Mouse (Mus musculus): ENCODE data around the gene Rita1.
A peak's percentile ranks its signal among the peaks of the same experiment; 100 is the strongest.

Rita1 gene

DNA sequence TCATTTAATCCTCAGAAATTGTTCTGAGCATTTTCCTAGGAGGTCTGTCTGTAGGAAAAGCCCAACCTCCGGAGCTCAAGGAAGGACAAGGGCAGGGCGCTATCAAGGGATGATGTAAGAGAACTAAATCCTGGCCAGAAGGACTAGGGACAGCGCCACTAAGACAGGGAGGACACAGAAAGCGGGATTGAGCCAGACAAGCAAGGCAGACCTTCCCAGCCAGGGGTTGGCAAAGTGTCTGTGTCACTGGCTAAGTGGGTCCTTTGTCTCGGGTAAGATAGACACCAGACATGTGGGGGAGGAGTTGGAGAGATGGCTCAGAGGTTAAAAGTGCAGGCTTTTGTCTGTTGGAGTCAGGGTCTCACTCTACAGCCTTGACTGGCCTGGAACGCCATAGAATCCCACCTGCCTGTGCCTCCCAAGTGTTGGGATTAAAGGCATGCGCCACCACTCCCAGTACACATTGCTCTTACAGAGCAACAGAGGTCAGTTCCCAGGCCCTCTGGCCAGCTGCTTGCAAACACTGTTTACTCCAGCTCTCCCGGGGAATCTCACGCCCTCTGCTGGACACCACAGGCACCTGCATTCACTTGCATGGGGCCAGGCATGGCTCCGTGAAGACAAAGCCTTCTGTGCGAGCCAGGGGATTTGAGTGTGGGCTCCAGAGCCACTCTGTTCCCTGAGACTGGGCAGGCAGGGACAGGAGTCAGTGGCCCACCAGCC is 11.3 kb downstream of the Rita1 start:
- DNase-seq (ENCODE audit: extremely low read depth, low read depth): no peak

DNA sequence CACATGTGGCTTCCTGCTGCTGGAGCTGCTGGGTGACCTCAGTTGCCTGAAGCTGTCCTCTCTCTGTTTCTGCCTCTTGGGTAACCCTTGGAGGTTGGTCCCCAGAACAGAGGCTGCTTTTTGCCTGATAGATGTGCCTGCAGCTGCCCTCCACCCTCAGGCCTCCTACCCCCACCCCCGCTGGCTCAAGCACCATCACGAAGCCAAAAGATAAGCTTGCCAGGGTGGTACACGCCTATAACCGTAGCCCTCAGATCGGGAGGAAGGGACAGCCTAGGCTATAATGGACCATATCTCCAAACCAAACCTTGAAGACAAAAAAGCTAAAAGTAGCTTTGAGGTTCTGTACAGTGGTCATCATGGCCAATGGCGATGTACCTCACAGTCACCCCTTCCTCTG is 12.8 kb downstream of the Rita1 start:
- DNase-seq (ENCODE audit: extremely low read depth, low read depth): no peak

DNA sequence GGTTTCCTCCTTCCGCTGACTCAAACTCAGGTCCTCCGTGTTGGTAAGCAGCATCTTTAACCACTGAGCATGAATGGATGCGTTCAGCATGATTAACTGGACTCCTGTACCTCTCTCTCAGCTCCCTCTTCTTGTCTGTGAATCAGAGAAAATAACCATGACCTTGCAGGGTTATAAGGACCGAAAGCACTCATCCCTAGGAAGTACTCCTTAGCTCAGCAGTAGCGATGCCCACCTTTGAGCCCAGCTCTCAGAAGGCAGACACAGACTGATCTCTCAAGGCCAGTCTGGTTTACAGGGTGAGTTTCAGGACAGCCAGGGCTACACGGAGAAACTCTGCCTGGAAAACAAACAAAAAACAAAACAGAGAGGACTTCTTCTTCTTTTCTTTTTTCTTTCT is 17.9 kb downstream of the Rita1 start:
- DNase-seq (ENCODE audit: extremely low read depth, low read depth): no peak

DNA sequence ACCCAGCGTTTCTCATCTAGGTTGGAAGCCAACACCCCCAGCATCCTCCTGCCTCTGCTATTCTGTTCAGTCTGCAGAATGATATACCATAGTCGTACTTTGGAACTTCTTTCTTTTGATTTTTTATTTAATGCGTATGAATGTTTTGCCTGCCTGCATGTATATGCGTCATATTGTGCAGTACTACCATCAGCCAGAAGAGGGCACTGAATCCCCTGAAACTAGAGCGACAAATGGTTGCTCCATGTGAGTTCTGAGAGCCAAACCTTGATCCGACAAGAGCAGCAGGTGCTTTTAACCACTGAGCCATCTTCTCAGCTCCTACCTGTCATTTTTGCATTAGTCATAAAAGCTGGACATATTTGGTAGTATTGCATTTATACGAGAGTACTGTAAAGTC is 20.2 kb downstream of the Rita1 start:
- no peak for DNase-seq (ENCODE audit: extremely low read depth, low read depth)

DNA sequence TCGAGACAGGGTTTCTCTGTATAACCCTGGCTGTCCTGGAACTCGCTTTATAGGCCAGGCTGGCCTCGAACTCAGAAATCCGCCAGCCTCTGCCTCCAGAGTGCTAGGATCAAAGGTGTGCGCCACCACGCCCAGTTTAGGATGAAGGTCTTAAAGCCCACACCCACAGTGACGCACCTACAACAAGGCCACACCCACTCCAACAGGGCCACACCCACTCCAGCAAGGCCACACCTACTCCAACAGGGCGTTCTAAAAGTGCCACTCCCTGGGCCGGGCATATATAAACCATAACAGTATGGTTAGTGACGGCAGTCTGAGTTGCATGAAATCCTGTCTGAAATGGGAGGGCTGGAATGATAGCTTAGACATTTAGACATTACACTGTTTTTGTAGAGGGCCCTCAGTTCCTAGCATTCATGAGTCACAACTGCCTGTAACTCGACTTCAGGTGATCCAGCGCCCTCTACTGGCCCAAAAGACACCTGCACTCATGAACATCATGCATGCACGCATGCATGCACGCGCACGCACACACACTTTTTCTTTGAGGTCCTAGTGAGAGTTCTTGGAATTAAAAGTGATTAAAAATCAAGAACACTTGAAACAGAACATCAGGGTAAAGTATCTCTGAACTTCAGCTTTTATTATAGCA is 21.9 kb downstream of the Rita1 start:
- DNase-seq (ENCODE audit: extremely low read depth, low read depth): no peak

DNA sequence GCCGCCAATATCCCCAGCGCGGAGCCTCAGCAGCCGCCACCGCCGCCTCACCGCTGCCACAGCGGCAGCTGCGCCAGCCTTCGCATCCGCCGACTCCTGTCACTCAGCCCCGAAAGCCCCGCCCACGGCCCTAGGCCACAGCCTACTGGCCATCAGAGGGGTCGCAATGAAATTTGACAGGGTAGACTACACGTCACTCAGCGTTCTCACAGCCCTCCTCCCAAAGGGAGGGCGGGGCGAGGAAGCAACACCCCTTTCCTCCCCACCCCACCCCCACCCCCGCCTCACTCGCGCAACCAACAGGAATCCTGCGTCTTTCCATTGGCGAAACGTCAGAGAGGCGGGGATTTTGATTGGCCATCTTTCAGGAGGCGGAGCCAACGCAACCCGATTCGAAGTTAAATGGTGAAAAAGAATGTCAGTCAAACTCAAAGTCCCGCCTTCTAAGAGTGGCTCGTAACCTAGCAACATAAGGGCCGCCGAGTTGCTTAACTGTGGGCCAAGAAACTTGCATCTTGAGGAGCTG is 23.8 kb downstream of the Rita1 start, which contains the start of the genes Tpcn1 and Iqcd:
TSS of gene Tpcn1 (minus strand) at position 105 of the 526 bp plus-strand sequence.
TSS of gene Iqcd (plus strand) at position 448 of the 526 bp plus-strand sequence.
- DNase-seq (ENCODE audit: extremely low read depth, low read depth): peak; percentile 95

DNA sequence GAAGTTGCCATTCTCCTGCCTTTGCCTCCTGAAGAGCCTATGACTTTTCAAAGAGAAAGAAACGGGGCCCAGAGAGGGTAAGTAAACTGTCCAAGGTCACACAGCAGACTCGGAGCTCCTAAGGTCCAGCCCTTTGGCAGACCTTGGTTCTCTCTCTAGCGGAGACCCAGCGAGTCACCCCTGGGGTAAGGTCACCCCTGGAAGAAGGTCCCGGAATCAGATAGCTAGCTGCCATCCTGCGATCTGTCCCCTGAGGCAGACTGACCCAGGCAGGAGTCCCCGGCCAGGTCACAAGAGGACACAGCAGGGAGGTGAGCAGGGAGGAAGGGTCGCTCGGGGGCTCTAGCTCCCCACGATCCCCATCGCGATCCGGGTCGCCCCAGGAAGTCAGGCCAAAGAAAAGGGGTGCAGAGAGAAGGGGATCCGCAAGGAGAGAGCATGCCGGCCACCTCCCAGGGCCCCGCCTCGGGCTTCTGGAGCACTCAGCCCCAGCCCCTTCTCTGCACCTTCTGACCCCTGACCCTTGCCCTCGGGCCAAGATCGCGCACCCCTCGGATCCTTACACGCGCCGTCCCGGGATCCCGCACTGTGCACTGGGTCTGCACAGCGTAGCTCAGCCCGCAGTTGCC is 24.3 kb downstream of the Rita1 start:
- no peak for DNase-seq (ENCODE audit: extremely low read depth, low read depth)

DNA sequence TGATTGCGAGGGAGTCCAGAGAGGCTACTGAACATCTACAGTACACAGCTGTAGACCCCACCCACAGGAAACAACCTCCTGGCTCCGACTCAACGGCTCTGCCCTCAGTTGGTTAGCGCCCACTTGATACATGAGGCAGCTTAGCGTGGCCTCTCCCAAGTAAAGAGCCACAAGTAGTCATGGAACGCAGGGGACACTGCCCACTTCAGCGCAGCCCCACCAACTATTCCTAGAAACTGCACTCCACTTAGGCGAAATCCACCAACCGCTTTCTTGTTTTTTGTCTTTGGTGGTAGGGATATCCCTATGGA is 24.8 kb downstream of the Rita1 start:
- DNase-seq (ENCODE audit: extremely low read depth, low read depth): no peak

DNA sequence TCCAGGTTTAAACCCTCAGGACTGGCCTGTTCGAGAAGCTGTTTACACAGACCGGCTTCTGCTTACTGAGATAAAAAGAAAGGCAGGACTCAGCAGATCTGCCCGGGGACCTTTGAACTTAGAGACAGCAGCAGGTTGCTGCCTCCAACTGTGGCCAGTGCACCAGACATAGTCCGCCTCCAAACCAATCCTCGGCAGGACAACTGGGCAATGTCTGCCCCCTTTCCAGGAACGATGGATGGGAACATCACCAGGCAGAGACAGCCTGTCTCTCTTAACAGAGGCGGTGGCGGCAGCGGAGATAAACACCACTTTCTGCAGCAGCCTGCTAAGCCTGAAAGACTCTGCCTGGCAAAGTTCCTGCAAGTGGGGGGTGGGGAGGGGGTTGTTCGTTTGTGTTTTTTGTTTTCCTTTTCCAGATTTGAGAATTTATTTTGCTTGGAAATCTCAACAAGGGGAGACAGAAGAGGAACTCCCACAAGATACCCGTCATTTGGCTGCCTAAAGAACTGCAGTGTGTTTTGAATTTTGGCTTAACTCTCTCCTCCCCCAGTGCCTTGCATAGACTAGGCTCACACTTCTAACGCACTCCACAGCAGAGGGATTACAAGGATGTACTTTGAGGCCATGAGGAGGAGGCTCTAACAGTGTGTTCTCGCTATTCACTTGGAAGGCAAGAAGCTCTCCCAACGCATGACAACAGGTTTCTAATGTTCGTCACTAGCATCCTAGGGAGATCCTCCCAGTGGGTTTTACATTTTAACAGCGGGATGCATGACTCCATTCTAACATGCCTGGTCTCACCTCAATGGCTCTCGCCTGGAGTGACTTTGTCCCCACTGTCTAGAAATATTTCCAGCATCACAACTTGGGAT is 25.4 kb downstream of the Rita1 start:
- no peak for DNase-seq (ENCODE audit: extremely low read depth, low read depth)

DNA sequence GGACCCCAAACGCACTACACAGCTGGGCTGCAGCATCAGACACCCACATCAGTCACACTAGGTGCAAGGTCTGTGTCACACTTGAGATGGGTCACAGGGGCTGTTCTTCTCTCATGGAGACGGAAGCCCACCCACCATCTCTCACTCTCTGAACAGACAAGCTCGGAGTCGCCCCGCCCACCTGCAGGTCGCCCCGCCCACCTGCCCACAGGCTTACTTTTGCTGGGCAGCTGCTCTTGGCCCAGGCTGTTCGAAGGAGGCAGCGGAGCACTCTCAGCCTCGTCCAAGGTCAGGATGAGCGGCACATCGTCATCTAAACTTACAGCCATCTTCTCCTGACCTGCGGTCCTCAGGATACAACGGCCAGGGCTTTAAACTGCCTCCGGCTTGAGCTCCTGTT is 27.4 kb downstream of the Rita1 start:
- DNase-seq (ENCODE audit: extremely low read depth, low read depth): no peak

DNA sequence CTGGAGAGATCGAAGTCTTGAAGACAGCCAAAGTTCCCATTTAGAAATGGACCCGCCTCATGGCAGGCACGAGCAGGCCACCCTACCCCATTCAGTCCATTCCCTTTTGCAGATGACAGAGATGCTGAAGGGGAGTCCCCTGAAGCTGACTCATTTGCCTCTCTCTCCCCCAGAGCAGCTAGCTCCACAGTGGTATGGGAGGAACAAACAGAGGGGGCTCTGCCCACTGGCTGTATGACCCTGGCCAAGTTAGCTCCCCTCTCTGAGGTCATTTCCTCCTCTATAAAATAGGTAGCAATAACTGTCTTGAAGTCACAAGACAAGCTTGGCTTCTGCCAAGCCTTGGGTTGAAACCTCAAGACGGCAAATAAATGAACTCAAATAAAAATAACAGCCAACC is 28.9 kb downstream of the Rita1 start:
- DNase-seq (ENCODE audit: extremely low read depth, low read depth): no peak

DNA sequence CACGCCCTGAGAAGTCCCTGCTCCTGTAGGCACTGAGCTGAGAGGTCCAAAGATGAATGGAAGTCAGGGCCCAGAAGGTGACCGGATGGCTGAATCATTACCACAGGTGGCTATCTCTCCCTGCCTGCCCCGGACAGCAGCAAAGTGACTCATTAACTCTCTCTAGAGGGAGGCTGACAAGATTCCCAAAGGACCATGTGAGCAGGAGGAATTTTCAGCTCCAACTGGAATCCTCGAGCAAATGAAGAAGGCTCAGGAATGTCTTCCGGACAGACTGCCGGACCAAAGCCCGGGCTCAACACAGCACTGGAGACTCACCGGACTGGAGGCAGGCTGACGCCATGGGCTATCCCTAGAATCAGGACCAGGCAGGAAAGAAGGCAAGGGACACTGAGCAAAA is 30.4 kb downstream of the Rita1 start:
- DNase-seq (ENCODE audit: extremely low read depth, low read depth): no peak

DNA sequence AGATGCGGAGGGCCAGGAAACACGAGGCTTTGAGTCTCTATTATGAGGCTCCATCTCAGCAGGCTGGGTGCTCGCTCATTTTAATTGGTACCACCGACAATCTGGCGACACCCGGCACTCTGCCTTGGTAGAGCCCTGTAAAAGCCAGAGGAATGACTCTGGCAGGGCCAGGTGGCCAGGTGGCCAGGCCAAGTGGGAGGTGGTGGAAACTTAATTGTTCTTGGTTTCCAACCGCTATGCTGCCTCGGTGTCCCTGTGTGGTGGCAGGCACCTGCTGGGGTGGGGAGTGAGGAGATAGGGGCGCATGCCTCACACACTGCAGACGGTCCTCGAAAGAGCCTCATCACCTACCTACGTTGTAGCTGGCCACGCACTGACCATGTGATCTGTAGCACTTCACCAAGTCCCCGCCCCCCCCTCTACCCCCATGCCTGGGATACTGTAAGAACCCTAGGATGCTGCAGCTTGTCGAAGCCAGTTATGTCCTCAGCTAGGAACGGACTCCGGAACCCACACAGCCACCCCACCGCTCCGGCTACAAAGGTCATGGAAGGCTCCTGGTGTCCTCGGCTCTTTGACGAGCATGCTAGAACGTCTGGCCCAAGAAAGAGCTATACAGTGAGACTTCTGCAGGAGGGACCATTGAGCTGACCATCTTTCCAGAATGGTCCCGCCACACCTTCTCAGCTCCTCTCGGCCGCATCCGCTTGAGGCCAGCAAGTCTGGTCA is 32.3 kb downstream of the Rita1 start:
- no peak for DNase-seq (ENCODE audit: extremely low read depth, low read depth)

DNA sequence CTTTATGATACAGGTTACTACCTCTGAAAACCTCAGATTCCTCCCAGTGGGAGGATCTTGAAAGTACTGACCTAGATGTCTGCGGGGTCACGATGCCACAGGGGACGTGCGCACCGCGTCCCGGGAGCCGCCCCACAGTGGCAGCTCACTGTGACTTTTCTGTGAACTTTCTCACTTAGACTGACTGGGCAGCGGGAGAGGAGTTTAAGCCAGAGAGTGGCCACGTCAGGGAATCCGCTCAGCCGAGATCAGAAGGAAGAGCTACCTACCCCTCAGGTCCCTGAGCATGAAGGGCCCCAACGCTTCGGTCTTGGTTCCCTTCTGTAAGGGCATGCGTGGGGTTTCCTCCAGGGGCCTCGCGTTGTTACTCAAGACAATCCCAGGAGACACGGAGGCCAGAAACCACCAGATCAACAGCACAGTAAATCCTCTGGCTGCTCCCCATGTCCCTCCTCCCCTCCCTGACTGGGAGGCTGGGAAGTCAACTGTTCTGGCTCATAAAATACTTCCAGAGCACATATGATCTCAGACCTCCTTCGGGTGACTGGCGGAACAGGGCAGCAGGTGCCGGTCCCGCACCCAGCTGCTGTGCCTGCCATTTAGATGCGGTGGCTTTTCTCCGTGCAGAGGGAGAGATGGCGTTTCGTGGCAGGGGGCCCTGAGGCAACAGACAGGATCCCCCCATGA is 33.0 kb downstream of the Rita1 start:
- DNase-seq (ENCODE audit: extremely low read depth, low read depth): no peak

DNA sequence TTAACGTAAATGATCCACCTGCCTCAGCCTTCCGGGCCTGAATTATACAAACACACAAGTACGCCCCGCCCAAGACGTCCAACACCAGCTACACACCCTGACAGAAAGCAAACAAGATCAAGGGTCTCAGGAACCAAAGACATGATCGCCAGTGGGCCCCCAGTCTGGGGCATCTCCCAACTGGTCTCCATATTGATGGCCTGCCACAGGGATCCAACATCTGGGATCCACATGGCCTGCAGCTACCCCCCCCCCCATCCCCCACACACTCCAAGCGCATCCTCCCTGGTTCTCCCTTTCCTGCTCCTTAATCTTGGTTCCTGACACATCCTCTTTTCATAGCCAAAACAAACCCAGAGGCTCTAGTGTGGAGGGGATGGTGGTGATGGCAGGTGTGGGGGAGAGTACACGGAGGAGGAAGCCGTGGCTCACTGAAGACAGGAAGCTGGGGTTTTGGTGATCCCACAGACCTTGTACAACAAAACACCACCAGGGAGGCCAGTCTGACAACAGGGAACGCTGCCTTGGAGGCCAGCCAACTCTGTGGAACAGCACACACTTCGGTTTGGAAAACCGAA is 33.8 kb downstream of the Rita1 start:
- no peak for DNase-seq (ENCODE audit: extremely low read depth, low read depth)

DNA sequence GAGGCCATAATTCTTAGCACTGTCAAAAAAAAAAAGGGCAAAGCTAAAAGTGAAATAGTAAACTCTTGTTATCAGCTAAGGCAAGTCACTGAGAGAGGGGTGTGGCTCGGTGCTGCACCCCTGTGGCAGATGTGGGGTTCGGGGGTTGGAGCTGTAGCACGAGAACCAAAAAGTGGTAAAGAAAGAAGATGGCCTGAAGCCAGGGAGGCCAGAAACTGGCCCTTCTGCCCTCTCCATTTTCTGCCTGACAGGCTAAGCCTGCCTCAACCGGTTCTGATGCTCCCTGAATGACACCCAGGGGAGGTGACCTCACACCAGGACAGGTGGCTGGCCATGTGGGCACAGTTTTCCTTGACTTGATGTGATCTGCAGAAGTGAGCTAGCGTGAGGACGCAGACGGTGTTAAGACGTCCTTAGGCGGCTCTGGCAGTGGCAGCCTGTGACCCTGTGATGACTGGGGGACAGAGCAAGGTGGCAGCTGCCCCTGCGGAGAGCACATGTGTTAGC is 34.4 kb downstream of the Rita1 start:
- DNase-seq (ENCODE audit: extremely low read depth, low read depth): peak; percentile 77

DNA sequence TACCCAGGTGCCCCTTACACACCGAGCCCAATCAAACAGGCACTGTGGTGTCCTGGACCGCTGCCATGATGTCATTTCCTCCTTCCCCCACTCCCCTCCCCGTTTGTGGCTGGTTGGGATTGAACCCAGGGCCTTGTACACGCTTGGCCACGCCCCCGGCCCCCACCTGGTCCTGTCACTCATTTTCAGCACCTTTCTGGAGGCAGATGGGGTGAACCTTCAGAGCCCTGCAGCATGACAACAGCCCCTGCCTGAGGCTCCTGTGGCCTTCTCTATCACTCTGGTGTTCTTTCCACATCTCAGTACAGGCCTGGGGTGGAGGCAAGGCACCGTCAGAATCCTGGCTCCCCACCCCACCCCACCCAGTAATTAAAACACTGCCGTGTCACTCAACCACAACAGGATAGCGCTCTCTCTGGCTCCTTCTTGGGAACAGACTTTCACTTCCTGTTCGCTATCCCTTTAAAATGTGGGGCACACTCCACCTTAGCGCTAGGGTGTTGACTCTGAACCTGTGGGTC is 35.5 kb downstream of the Rita1 start:
- DNase-seq (ENCODE audit: extremely low read depth, low read depth): no peak

DNA sequence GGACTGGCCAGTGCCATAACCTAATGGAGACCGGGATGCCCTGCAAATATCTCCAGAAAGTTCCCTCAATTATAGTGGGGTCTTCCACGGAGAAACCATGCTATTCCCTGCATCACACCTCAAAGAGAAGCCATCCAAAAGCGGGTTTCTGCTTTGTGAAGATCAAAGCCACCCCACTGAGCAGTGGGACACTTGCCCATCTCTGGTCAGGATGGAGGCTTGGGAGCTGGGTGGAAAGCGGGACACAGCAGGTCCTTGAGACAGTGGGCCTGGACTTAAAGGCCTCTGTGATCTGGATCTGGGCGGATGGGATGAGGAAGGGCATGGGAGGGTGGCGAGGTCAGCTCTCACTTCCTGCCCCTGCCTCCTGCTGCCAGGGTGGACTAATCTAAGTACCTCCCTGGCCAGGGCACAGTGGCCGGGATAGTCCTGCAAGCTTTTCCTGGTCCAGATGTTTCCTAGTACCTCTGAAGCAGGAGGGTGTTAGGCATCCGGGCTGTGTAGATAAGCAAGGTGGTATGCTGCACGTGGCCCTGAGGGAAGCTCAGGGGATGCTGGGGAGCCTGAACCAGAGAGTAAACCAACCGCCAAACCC is 37.8 kb downstream of the Rita1 start:
- DNase-seq (ENCODE audit: extremely low read depth, low read depth): no peak

Data from MEL-GATA-1-ER (cell line).